Mouse (Mus musculus): ENCODE results near the gene Bmp2k.

Gene Bmp2k
- long read RNA-seq, experiment 1, partial matches to known transcripts: 0 of 5 reads
- long read RNA-seq, experiment 1, other reads (novel, unspliced or antisense): 5 of 5 reads
- long read RNA-seq, experiment 2, partial matches to known transcripts: 6 of 12 reads
- long read RNA-seq, experiment 2, other reads (novel, unspliced or antisense): 5 of 12 reads

GRCm38 (mm10) chr5:96997310-96997801, at the start of gene Bmp2k:
Bmp2k (plus strand) TSS chr5:96997689.
- intact Hi-C loops (cut with DNase I): no loop called here

GRCm38 (mm10) chr5:96948856-96949527, 48.5 kb upstream of the Bmp2k start:
- intact Hi-C loops (cut with DNase I): no loop called here

- intact Hi-C loops (cut with DNase I): no loop called here
Observed at GRCm38 (mm10) chr5:96949839-96950666, 47.4 kb upstream of the Bmp2k start.

- intact Hi-C loops (cut with DNase I): no loop called here
Observed at GRCm38 (mm10) chr5:96950667-96951492, 46.6 kb upstream of the Bmp2k start.

- intact Hi-C loops (cut with DNase I): no loop called here
Observed at GRCm38 (mm10) chr5:96951493-96952105, 45.9 kb upstream of the Bmp2k start.

- intact Hi-C loops (cut with DNase I): no loop called here
Observed at GRCm38 (mm10) chr5:96954040-96954439, 43.4 kb upstream of the Bmp2k start.

- intact Hi-C loops (cut with DNase I): no loop called here
Observed at GRCm38 (mm10) chr5:96954466-96955027, 42.9 kb upstream of the Bmp2k start.

GRCm38 (mm10) chr5:96956926-96957325, 40.6 kb upstream of the Bmp2k start:
- intact Hi-C loops (cut with DNase I): no loop called here

- intact Hi-C loops (cut with DNase I): no loop called here
Observed at GRCm38 (mm10) chr5:96961122-96961521, 36.4 kb upstream of the Bmp2k start.

- intact Hi-C loops (cut with DNase I): no loop called here
Observed at GRCm38 (mm10) chr5:96961852-96962251, 35.6 kb upstream of the Bmp2k start.

- intact Hi-C loops (cut with DNase I): no loop called here
Observed at GRCm38 (mm10) chr5:96962252-96962933, 35.1 kb upstream of the Bmp2k start.

GRCm38 (mm10) chr5:96962934-96963301, 34.6 kb upstream of the Bmp2k start:
- intact Hi-C loops (cut with DNase I): no loop called here

- intact Hi-C loops (cut with DNase I): no loop called here
Observed at GRCm38 (mm10) chr5:96964062-96965028, 33.1 kb upstream of the Bmp2k start.

GRCm38 (mm10) chr5:96965029-96965403, 32.5 kb upstream of the Bmp2k start:
- intact Hi-C loops (cut with DNase I): no loop called here

GRCm38 (mm10) chr5:96965503-96965902, 32.0 kb upstream of the Bmp2k start:
- intact Hi-C loops (cut with DNase I): no loop called here

- intact Hi-C loops (cut with DNase I): no loop called here
Observed at GRCm38 (mm10) chr5:96968628-96969027, 28.9 kb upstream of the Bmp2k start.

GRCm38 (mm10) chr5:96969032-96969431, 28.5 kb upstream of the Bmp2k start:
- intact Hi-C loops (cut with DNase I): no loop called here

GRCm38 (mm10) chr5:96969705-96970471, 27.6 kb upstream of the Bmp2k start:
- intact Hi-C loops (cut with DNase I): no loop called here

All from adrenal gland (tissue).